Mouse (Mus musculus) myocyte (in vitro differentiated cells): ENCODE data around the gene Snx30.

Experiments
- CEBPB ChIP-seq: IDR thresholded peaks from 2 replicates; pipeline ENCODE4 v1.6.1; 2011; ENCODE audit warnings: mild to moderate bottlenecking, moderate library complexity; ENCODE audit not compliant: poor library complexity, insufficient read depth, severe bottlenecking
- E2F4 ChIP-seq: IDR thresholded peaks from one replicate; pipeline ENCODE4 v1.6.1; 2011; ENCODE audit warnings: mild to moderate bottlenecking, control low read depth, moderate library complexity; ENCODE audit not compliant: insufficient read depth
- MAX ChIP-seq: IDR thresholded peaks from one replicate; pipeline ENCODE4 v1.6.1; 2011; ENCODE audit warnings: low read depth, mild to moderate bottlenecking, control low read depth
- MYOD1 ChIP-seq, 3 experiments: IDR thresholded peaks; one replicate each; pipeline ENCODE4 v1.6.1; 2011; ENCODE audit warnings: control low read depth in 2 of 3, low read depth in 2 of 3, mild to moderate bottlenecking in 2 of 3, moderate library complexity in 1 of 3; ENCODE audit not compliant: insufficient read length in 2 of 3, control insufficient read depth in 1 of 3
- MYOG ChIP-seq, 3 experiments: IDR thresholded peaks; one replicate each; pipeline ENCODE4 v1.6.1; 2011; ENCODE audit warnings: control low read depth in 2 of 3, low read depth in 2 of 3, mild to moderate bottlenecking in 2 of 3; ENCODE audit not compliant: insufficient read length in 2 of 3, control insufficient read depth in 1 of 3, insufficient read depth in 1 of 3
- POLR2A ChIP-seq: IDR thresholded peaks from one replicate; pipeline ENCODE4 v1.6.1; 2011; ENCODE audit warnings: low read depth, mild to moderate bottlenecking, control low read depth, moderate library complexity; ENCODE audit not compliant: insufficient read length
- POLR2AphosphoS2 ChIP-seq: IDR thresholded peaks from one replicate; pipeline ENCODE4 v1.6.1; 2011; ENCODE audit warnings: low read depth, control low read depth; ENCODE audit not compliant: insufficient read length
- REST ChIP-seq: IDR thresholded peaks from one replicate; pipeline ENCODE4 v1.6.1; 2011; ENCODE audit warnings: mild to moderate bottlenecking, control low read depth, moderate library complexity; ENCODE audit not compliant: insufficient read depth, insufficient read length
- SRF ChIP-seq: IDR thresholded peaks from one replicate; pipeline ENCODE4 v1.6.1; 2011; ENCODE audit warnings: low read depth; ENCODE audit not compliant: control insufficient read depth, insufficient read length
- TCF12 ChIP-seq: IDR thresholded peaks from one replicate; pipeline ENCODE4 v1.6.1; 2011; ENCODE audit warnings: mild to moderate bottlenecking, control low read depth; ENCODE audit not compliant: poor library complexity, insufficient read depth, severe bottlenecking
- TCF3 ChIP-seq: IDR thresholded peaks from one replicate; pipeline ENCODE4 v1.6.1; 2011; ENCODE audit warnings: low read depth, control low read depth; ENCODE audit not compliant: insufficient read length
- USF1 ChIP-seq: IDR thresholded peaks from one replicate; pipeline ENCODE4 v1.6.1; 2011; ENCODE audit warnings: low read depth, mild to moderate bottlenecking, control low read depth, moderate library complexity

GRCm38 (mm10) chr4:59760016-59760415 lies 45.6 kb upstream of the Snx30 start:
- TF ChIP-seq POLR2A = no peak
- no peak for TF ChIP-seq MYOG (IDR thresholded peaks at IDR 0.05; ENCODE audit: control insufficient read depth in 1 of 3, insufficient read depth in 1 of 3, insufficient read length in 2 of 3, low read depth in 2 of 3)
- no peak for TF ChIP-seq TCF12
- no peak for TF ChIP-seq TCF3
- TF ChIP-seq REST = no peak
- TF ChIP-seq MYOD1 (IDR thresholded peaks at IDR 0.05; ENCODE audit: control insufficient read depth in 1 of 3, insufficient read length in 2 of 3, low read depth in 2 of 3) = no peak
- no peak for TF ChIP-seq MAX
- no peak for TF ChIP-seq POLR2AphosphoS2
- no peak for TF ChIP-seq CEBPB
- no peak for TF ChIP-seq E2F4
- no peak for TF ChIP-seq USF1
- TF ChIP-seq SRF = no peak
